Mouse (Mus musculus): Measurements from ENCODE around the gene Clstn1. TPM values are rescaled to one million over a fixed set of nuclear protein-coding genes. Genes with fewer than 3 reads are reported as not detected.

Clstn1 gene
- polyA plus RNA-seq, 1 experiment from 2014 or later = 7.8 TPM

GRCm38 (mm10) chr4:149626809-149627208 is 40.5 kb downstream of the Clstn1 start:
- ATAC-seq (replicated peaks; ENCODE audit: low FRiP score) (no peak), DNase-seq (ENCODE audit: low spot score) (no peak)
- no peaks in the 10 kb centered on the region for H3K36me3 ChIP-seq (ENCODE audit: control insufficient read depth, insufficient read depth, low read length)
- 86% methylated on average over 17 of the region's 17 CpGs for WGBS
- H3K4me2 ChIP-seq = no peak overlapping the region
- no peak overlapping the region for H3K9ac ChIP-seq (ENCODE audit: low read depth, low read length)
- H3K27me3 ChIP-seq (replicated peaks; ENCODE audit: control insufficient read depth, insufficient read depth, low read length) = no peaks in the 10 kb centered on the region
- no peak overlapping the region for H3K4me3 ChIP-seq (ENCODE audit: low read depth, low read length)
- no peak overlapping the region for H3K27ac ChIP-seq (ENCODE audit: low read depth, low read length)
- no peaks in the 10 kb centered on the region for H3K9me3 ChIP-seq (ENCODE audit: control insufficient read depth, low read length)
- no peaks in the 10 kb centered on the region for H3K4me1 ChIP-seq (replicated peaks; ENCODE audit: control insufficient read depth, insufficient read depth, low read length)

GRCm38 (mm10) chr4:149628372-149628771 is 42.1 kb downstream of the Clstn1 start:
- Histone ChIP-seq H3K4me2 (no peak overlapping the region), H3K27me3 (replicated peaks; ENCODE audit: control insufficient read depth, insufficient read depth, low read length) (no peaks in the 10 kb centered on the region), H3K9ac (ENCODE audit: low read depth, low read length) (no peak overlapping the region), H3K36me3 (ENCODE audit: control insufficient read depth, insufficient read depth, low read length) (no peaks in the 10 kb centered on the region; the same call in 1 of the 2 replicates), H3K4me3 (ENCODE audit: low read depth, low read length) (no peak overlapping the region), H3K27ac (ENCODE audit: low read depth, low read length) (no peak overlapping the region), H3K4me1 (replicated peaks; ENCODE audit: control insufficient read depth, insufficient read depth, low read length) (no peaks in the 10 kb centered on the region), H3K9me3 (ENCODE audit: control insufficient read depth, low read length) (no peaks in the 10 kb centered on the region)
- WGBS = 69% methylated on average over 10 of the region's 10 CpGs
- DNase-seq (ENCODE audit: low spot score) (no peak), ATAC-seq (replicated peaks; ENCODE audit: low FRiP score) (no peak)

- Histone ChIP-seq H3K4me1 (replicated peaks; ENCODE audit: control insufficient read depth, insufficient read depth, low read length) (no peaks in the 10 kb centered on the region), H3K27ac (ENCODE audit: low read depth, low read length) (no peak overlapping the region), H3K4me2 (no peak overlapping the region), H3K4me3 (ENCODE audit: low read depth, low read length) (no peak overlapping the region), H3K9ac (ENCODE audit: low read depth, low read length) (no peak overlapping the region), H3K9me3 (ENCODE audit: control insufficient read depth, low read length) (no peaks in the 10 kb centered on the region), H3K36me3 (ENCODE audit: control insufficient read depth, insufficient read depth, low read length) (no peaks in the 10 kb centered on the region; the same call in 1 of the 2 replicates), H3K27me3 (replicated peaks; ENCODE audit: control insufficient read depth, insufficient read depth, low read length) (no peaks in the 10 kb centered on the region)
- ATAC-seq (replicated peaks; ENCODE audit: low FRiP score) (no peak), DNase-seq (ENCODE audit: low spot score) (no peak)
- WGBS = 90% methylated on average over 9 of the region's 9 CpGs
Observed at GRCm38 (mm10) chr4:149628810-149629209, 42.5 kb downstream of the Clstn1 start.

GRCm38 (mm10) chr4:149632670-149633307 is 46.5 kb downstream of the Clstn1 start:
- Histone ChIP-seq H3K27me3 (replicated peaks; ENCODE audit: control insufficient read depth, insufficient read depth, low read length) (no peaks in the 10 kb centered on the region), H3K4me3 (ENCODE audit: low read depth, low read length) (no peak overlapping the region), H3K4me2 (no peak overlapping the region), H3K9ac (ENCODE audit: low read depth, low read length) (no peak overlapping the region), H3K4me1 (replicated peaks; ENCODE audit: control insufficient read depth, insufficient read depth, low read length) (no peaks in the 10 kb centered on the region), H3K36me3 (ENCODE audit: control insufficient read depth, insufficient read depth, low read length) (no peaks in the 10 kb centered on the region; the same call in 1 of the 2 replicates), H3K9me3 (ENCODE audit: control insufficient read depth, low read length) (no peaks in the 10 kb centered on the region), H3K27ac (ENCODE audit: low read depth, low read length) (no peak overlapping the region)
- ATAC-seq (replicated peaks; ENCODE audit: low FRiP score) (peak; percentile 78), DNase-seq (ENCODE audit: low spot score) (no peak)
- WGBS = 85% methylated on average over 9 of the region's 9 CpGs

- 63% methylated on average over 1 of the region's 1 CpGs for WGBS
- H3K27ac ChIP-seq (ENCODE audit: low read depth, low read length) = no peak overlapping the region
Observed at GRCm38 (mm10) chr4:149634157-149634556, 47.9 kb downstream of the Clstn1 start.

GRCm38 (mm10) chr4:149634966-149635365 is 48.7 kb downstream of the Clstn1 start:
- H3K36me3 ChIP-seq (ENCODE audit: control insufficient read depth, insufficient read depth, low read length) = no peaks in the 10 kb centered on the region; the same call in 1 of the 2 replicates
- no peaks in the 10 kb centered on the region for H3K9me3 ChIP-seq (ENCODE audit: control insufficient read depth, low read length)
- no peaks in the 10 kb centered on the region for H3K4me1 ChIP-seq (replicated peaks; ENCODE audit: control insufficient read depth, insufficient read depth, low read length)
- DNase-seq (ENCODE audit: low spot score) (no peak), ATAC-seq (replicated peaks; ENCODE audit: low FRiP score) (no peak)
- no peak overlapping the region for H3K9ac ChIP-seq (ENCODE audit: low read depth, low read length)
- no peak overlapping the region for H3K4me3 ChIP-seq (ENCODE audit: low read depth, low read length)
- H3K4me2 ChIP-seq = no peak overlapping the region
- H3K27me3 ChIP-seq (replicated peaks; ENCODE audit: control insufficient read depth, insufficient read depth, low read length) = no peaks in the 10 kb centered on the region
- 72% methylated on average over 11 of the region's 11 CpGs for WGBS
- H3K27ac ChIP-seq (ENCODE audit: low read depth, low read length) = no peak overlapping the region

More at GRCm38 (mm10) chr4:149634157-149634556, 47.9 kb downstream of the Clstn1 start:
- no peaks in the 10 kb centered on the region for H3K27me3 ChIP-seq (replicated peaks; ENCODE audit: control insufficient read depth, insufficient read depth, low read length)
- H3K4me1 ChIP-seq (replicated peaks; ENCODE audit: control insufficient read depth, insufficient read depth, low read length) = no peaks in the 10 kb centered on the region
- no peak overlapping the region for H3K4me2 ChIP-seq
- no peak overlapping the region for H3K4me3 ChIP-seq (ENCODE audit: low read depth, low read length)
- ATAC-seq (replicated peaks; ENCODE audit: low FRiP score) = no peak
- DNase-seq (ENCODE audit: low spot score) = no peak
- no peaks in the 10 kb centered on the region; the same call in 1 of the 2 replicates for H3K36me3 ChIP-seq (ENCODE audit: control insufficient read depth, insufficient read depth, low read length)
- no peaks in the 10 kb centered on the region for H3K9me3 ChIP-seq (ENCODE audit: control insufficient read depth, low read length)
- 0 out of 2 replicates have a peak overlapping the region, but pooled peaks have one; percentile 16 for H3K9ac ChIP-seq (ENCODE audit: low read depth, low read length)

- no peak overlapping the region for H3K27ac ChIP-seq (ENCODE audit: low read depth, low read length)
- ATAC-seq (replicated peaks; ENCODE audit: low FRiP score) (no peak), DNase-seq (ENCODE audit: low spot score) (no peak)
- H3K4me1 ChIP-seq (replicated peaks; ENCODE audit: control insufficient read depth, insufficient read depth, low read length) = 0 out of 2 replicates have a peak, but pooled peaks cover 2% of the 10 kb centered on the region
- H3K9ac ChIP-seq (ENCODE audit: low read depth, low read length) = no peak overlapping the region
- H3K4me2 ChIP-seq = no peak overlapping the region
- 85% methylated on average over 8 of the region's 8 CpGs for WGBS
- no peak overlapping the region for H3K4me3 ChIP-seq (ENCODE audit: low read depth, low read length)
- no peaks in the 10 kb centered on the region for H3K9me3 ChIP-seq (ENCODE audit: control insufficient read depth, low read length)
- H3K36me3 ChIP-seq (ENCODE audit: control insufficient read depth, insufficient read depth, low read length) = no peaks in the 10 kb centered on the region; the same call in 1 of the 2 replicates
- H3K27me3 ChIP-seq (replicated peaks; ENCODE audit: control insufficient read depth, insufficient read depth, low read length) = no peaks in the 10 kb centered on the region
Observed at GRCm38 (mm10) chr4:149635915-149636415, 49.7 kb downstream of the Clstn1 start.

GRCm38 (mm10) chr4:149637942-149638341 is 51.7 kb downstream of the Clstn1 start:
- whole genome bisulfite sequencing = 83% methylated on average over 7 of the region's 7 CpGs
- H3K36me3 ChIP-seq (ENCODE audit: control insufficient read depth, insufficient read depth, low read length) = no peaks in the 10 kb centered on the region; the same call in 1 of the 2 replicates
- no peak for ATAC-seq (replicated peaks; ENCODE audit: low FRiP score)

GRCm38 (mm10) chr4:149640831-149641230 is 54.6 kb downstream of the Clstn1 start:
- Histone ChIP-seq H3K4me3 (ENCODE audit: low read depth, low read length) (no peak overlapping the region), H3K4me1 (replicated peaks; ENCODE audit: control insufficient read depth, insufficient read depth, low read length) (peaks cover 7% of the 10 kb centered on the region; the same call in 1 of the 2 replicates), H3K36me3 (ENCODE audit: control insufficient read depth, insufficient read depth, low read length) (peaks cover 7% of the 10 kb centered on the region; the same call in 1 of the 2 replicates), H3K4me2 (no peak overlapping the region), H3K27me3 (replicated peaks; ENCODE audit: control insufficient read depth, insufficient read depth, low read length) (no peaks in the 10 kb centered on the region), H3K27ac (ENCODE audit: low read depth, low read length) (no peak overlapping the region), H3K9ac (ENCODE audit: low read depth, low read length) (no peak overlapping the region), H3K9me3 (ENCODE audit: control insufficient read depth, low read length) (no peaks in the 10 kb centered on the region)
- DNase-seq (ENCODE audit: low spot score) (no peak), ATAC-seq (replicated peaks; ENCODE audit: low FRiP score) (no peak)
- WGBS = 81% methylated on average over 9 of the region's 9 CpGs

More at GRCm38 (mm10) chr4:149637942-149638341, 51.7 kb downstream of the Clstn1 start:
- Histone ChIP-seq H3K27ac (ENCODE audit: low read depth, low read length) (no peak overlapping the region), H3K4me2 (no peak overlapping the region), H3K9me3 (ENCODE audit: control insufficient read depth, low read length) (no peaks in the 10 kb centered on the region), H3K4me3 (ENCODE audit: low read depth, low read length) (no peak overlapping the region), H3K4me1 (replicated peaks; ENCODE audit: control insufficient read depth, insufficient read depth, low read length) (peaks cover 7% of the 10 kb centered on the region; the same call in 1 of the 2 replicates), H3K9ac (ENCODE audit: low read depth, low read length) (no peak overlapping the region), H3K27me3 (replicated peaks; ENCODE audit: control insufficient read depth, insufficient read depth, low read length) (no peaks in the 10 kb centered on the region)
- DNase-seq (ENCODE audit: low spot score) = no peak

All from liver, embryonic 11.5 days (tissue).